Mouse (Mus musculus): ENCODE data around the gene Apex2. TPM values are rescaled to one million over a fixed set of nuclear protein-coding genes. Genes with fewer than 3 reads are reported as not detected.

Apex2 gene
- 19.0 and 22.5 TPM in 2 replicates for polyA plus RNA-seq (2015; fragmentation: Nextera tagmentation; extraction: Ambion mirVana)

DNA sequence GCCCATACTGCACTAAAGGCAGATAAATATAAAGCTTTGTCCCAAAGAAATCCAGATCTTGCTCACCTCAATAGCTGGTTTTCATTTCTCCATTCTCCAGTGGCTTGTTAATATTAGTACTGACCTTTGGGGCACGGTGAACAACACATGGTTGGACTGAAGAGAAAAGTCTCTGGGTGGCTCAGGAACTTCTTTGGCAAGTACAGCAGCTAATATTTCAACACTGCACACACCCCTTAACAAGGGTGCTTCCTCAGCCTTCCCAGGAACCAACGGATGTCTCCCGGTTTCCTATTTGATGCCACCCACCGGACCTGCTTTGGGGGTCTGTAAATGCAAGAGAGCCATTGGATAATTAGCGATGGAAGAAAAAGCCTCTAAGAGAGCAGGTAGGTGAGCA, at the start of gene Apex2:
Gene Apex2, minus strand, starts transcription at position 173 of the 400 bp plus-strand sequence.
- Histone ChIP-seq H3K9me3 (no peaks in the 10 kb centered on the region), H3K9ac (no peak within 1 kb of the TSS), H3K4me2 (peak within 1 kb of the TSS; percentile 56), H3K36me3 (replicated peaks) (no peaks in the 10 kb centered on the region), H3K4me1 (peaks cover 3% of the 10 kb centered on the region), H3K27me3 (replicated peaks) (no peaks in the 10 kb centered on the region), H3K4me3 (peak within 1 kb of the TSS; percentile 56; the same call in 1 of the 2 replicates), H3K27ac (no peak within 1 kb of the TSS)
- ATAC-seq (replicated peaks) = no peak
- 79% methylated on average over 5 of the region's 5 CpGs for WGBS

- no peak overlapping the region for H3K9ac ChIP-seq
- no peak for ATAC-seq (replicated peaks)
- H3K9me3 ChIP-seq = no peaks in the 10 kb centered on the region
- H3K27ac ChIP-seq = no peak overlapping the region
- H3K4me1 ChIP-seq = no peaks in the 10 kb centered on the region
- no peak overlapping the region for H3K4me3 ChIP-seq
- no peak overlapping the region for H3K4me2 ChIP-seq
- no peaks in the 10 kb centered on the region for H3K27me3 ChIP-seq (replicated peaks)
- 77% methylated on average over 1 of the region's 1 CpGs for WGBS
- H3K36me3 ChIP-seq (replicated peaks) = no peaks in the 10 kb centered on the region
These were observed 46.8 kb upstream of the Apex2 start for GRCm38 (mm10) chrX:150636421-150636820.

- Histone ChIP-seq H3K27ac (no peak overlapping the region), H3K4me2 (no peak overlapping the region), H3K27me3 (replicated peaks) (no peaks in the 10 kb centered on the region), H3K9me3 (no peaks in the 10 kb centered on the region), H3K4me1 (no peaks in the 10 kb centered on the region), H3K9ac (no peak overlapping the region), H3K36me3 (replicated peaks) (no peaks in the 10 kb centered on the region), H3K4me3 (no peak overlapping the region)
- no peak for ATAC-seq (replicated peaks)
- WGBS = 76% methylated on average over 2 of the region's 2 CpGs
These were observed 9.2 kb upstream of the Apex2 start for GRCm38 (mm10) chrX:150598882-150599281.

DNA sequence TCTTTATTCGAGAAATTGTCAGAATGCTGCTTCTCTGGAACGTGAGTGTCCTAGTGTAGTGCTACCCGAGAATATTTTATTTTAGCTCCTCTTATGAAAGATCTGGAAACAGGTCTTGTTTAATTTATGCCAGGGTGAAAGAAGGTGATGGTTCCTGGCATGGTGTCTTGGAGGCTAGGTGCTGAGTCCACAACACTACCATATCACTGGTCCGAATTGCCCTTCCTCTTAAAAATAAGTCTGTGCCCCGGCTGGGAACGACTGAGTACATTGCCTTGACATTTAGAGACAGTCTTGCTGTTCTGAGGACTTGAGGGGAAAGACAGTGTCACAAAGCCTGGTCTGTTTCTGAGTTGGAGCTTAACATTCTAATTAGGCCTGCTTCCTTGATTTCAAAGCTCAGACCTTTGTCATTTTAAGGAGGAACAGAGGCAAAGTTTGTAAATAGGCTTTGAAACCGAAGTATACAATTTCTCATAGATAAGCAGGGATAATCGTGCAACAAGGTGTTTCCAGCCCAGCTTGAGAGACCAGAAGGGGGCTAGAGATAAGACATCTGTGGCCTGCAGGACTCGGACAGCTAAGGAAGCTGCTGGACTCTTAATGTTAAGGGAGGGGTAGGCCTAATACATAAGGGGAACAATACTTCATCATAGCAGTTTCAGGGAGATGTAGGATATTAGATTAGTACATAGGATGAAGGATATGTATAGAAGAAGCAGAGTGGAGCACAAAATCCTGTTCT, 5.5 kb upstream of the Apex2 start:
- Histone ChIP-seq H3K4me1 (no peaks in the 10 kb centered on the region), H3K4me3 (no peak overlapping the region), H3K9ac (no peak overlapping the region), H3K27ac (no peak overlapping the region), H3K4me2 (no peak overlapping the region), H3K27me3 (replicated peaks) (no peaks in the 10 kb centered on the region), H3K9me3 (no peaks in the 10 kb centered on the region), H3K36me3 (replicated peaks) (no peaks in the 10 kb centered on the region)
- ATAC-seq (replicated peaks) = no peak
- WGBS = 82% methylated on average over 9 of the region's 9 CpGs

DNA sequence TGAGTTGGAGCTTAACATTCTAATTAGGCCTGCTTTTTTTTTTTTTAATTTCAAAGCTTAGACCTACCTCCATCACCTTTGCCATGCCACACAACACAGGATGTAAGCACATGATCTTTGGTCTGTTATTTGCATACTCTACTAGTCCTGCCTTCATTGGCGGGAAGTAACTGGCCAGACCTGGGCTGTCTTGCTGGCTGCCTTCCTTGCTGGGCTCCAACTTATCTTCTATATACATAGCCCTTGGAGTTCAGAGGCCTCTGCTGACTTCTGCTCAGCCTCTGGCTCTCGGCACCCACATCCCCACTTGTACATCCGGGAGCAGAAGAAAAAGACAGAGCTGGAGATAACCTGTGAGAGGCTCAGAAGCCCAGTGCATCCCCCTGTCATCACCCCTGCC, 4.5 kb upstream of the Apex2 start:
- H3K4me1 ChIP-seq = no peaks in the 10 kb centered on the region
- no peak overlapping the region for H3K4me2 ChIP-seq
- H3K36me3 ChIP-seq (replicated peaks) = no peaks in the 10 kb centered on the region
- no peak for ATAC-seq (replicated peaks)
- no peak overlapping the region for H3K27ac ChIP-seq
- no peaks in the 10 kb centered on the region for H3K27me3 ChIP-seq (replicated peaks)
- H3K4me3 ChIP-seq = no peak overlapping the region
- WGBS = 80% methylated on average over 3 of the region's 3 CpGs
- no peaks in the 10 kb centered on the region for H3K9me3 ChIP-seq
- H3K9ac ChIP-seq = no peak overlapping the region

DNA sequence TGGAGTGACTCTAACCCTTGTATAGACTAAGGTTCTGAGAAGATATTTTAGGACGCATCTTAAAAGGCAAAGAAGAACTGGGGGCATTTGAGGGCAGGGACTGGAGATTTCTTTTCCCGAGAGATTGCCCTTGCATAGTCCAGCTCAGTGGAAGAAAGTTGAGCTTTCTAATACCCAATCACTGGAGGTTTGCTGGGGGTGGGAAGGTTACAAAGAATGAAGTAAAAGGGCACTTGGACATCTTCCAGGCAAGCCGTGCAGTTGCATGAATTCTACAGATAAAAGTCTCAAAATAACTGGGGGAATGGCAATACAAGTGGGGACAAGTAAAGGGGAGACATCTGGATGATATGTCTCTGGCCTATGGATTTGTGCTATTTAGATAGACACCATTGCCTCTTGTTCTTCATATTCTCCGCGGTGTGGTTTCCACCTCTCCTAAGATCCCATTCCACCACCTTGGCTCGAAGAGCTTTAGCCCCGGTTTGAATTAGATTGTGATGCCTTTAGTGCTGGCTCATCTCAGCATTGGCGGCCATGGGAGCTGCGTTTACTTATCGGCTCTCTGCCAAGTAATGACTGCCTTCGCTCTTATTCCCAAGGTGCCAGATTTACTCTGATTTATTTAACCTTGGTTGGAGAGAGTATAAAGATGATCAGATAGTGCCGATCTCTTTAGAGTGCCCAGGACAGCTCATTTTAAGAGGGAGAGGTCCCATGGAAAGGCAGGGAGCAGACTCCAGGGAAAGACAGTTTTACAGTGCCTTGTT, 3.8 kb upstream of the Apex2 start:
- no peaks in the 10 kb centered on the region for H3K36me3 ChIP-seq (replicated peaks)
- 88% methylated on average over 12 of the region's 12 CpGs for WGBS
- H3K27ac ChIP-seq = no peak overlapping the region
- H3K4me3 ChIP-seq = no peak overlapping the region
- no peak overlapping the region for H3K9ac ChIP-seq
- no peak overlapping the region for H3K4me2 ChIP-seq
- no peaks in the 10 kb centered on the region for H3K9me3 ChIP-seq
- H3K27me3 ChIP-seq (replicated peaks) = no peaks in the 10 kb centered on the region
- no peak for ATAC-seq (replicated peaks)
- no peaks in the 10 kb centered on the region for H3K4me1 ChIP-seq

DNA sequence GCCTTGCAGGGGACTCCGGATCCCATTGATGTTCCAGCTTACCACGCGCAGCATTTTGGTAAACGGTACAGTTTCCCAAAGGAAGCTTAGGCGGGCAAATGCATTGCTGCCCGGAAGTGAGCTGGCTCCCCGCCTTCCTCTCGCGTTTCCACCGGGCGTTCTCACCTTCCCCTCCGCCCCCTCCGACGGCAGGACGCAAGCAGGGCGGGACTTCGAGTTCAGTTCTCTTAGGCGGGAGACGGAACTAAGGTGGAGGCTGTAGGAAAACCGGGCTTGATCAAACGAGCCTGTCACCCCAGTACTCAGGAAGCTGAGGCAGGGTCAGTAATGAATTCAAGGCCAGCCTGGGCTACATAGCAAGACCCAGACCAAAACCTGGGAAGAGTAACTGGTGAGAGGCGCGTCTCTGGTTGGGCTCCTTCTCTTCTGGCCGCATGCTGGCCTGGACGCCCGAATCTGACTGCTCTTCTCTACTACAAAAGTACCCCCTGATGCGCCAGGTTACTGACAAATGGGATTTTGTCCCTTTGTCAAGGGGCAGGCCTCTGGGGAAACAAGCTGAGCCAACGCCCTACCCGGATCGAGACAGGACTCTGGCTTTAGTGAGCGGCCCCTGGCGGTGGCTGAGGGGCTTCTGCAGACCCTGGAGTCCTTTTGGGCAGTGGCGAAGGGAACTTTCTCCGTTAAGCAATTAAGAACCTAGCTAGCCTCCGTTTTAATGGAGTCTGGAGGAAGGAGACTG, 1.5 kb downstream of the Apex2 start, which contains the start of gene Pfkfb1:
Gene Pfkfb1, plus strand, starts transcription at position 207 of the 742 bp plus-strand sequence.
- ATAC-seq (replicated peaks) = peak; percentile 96
- Histone ChIP-seq H3K4me1 (peaks cover 3% of the 10 kb centered on the region), H3K9ac (peak within 1 kb of the TSS; percentile 55), H3K9me3 (no peaks in the 10 kb centered on the region), H3K27me3 (replicated peaks) (no peaks in the 10 kb centered on the region), H3K27ac (peak within 1 kb of the TSS; percentile 80), H3K36me3 (replicated peaks) (no peaks in the 10 kb centered on the region), H3K4me2 (peak within 1 kb of the TSS; percentile 56), H3K4me3 (peak within 1 kb of the TSS; percentile 56)
- 21% methylated on average over 35 of the region's 35 CpGs for WGBS

DNA sequence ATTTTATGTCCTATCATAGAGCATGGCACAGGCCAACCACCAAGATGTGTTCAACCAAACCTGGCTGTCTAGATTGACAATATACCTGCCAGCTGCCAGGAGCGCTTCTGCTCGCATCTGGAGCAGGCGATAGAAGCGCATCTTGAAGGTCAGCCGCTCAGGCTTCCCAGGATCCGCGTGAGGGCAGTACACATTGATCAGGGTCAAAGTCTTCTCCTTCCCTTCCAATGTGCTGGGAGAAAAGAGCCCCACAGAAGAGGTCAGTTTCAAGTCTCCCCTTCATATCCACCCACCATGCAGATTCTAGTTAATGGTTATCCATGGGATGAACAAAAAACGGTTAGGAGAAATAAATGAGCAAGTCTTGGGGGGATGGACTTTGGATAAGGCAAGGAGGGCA, 4.6 kb downstream of the Apex2 start:
- H3K27ac ChIP-seq = no peak overlapping the region
- WGBS = 95% methylated on average over 8 of the region's 8 CpGs
- H3K9ac ChIP-seq = no peak overlapping the region
- ATAC-seq (replicated peaks) = no peak
- H3K36me3 ChIP-seq (replicated peaks) = no peaks in the 10 kb centered on the region
- H3K4me1 ChIP-seq = peaks cover 3% of the 10 kb centered on the region
- no peak overlapping the region for H3K4me2 ChIP-seq
- no peak overlapping the region for H3K4me3 ChIP-seq
- no peaks in the 10 kb centered on the region for H3K27me3 ChIP-seq (replicated peaks)
- H3K9me3 ChIP-seq = no peaks in the 10 kb centered on the region

GRCm38 (mm10) chrX:150581921-150582320, 7.7 kb downstream of the Apex2 start:
- Histone ChIP-seq H3K27me3 (replicated peaks) (no peaks in the 10 kb centered on the region), H3K9ac (no peak overlapping the region), H3K36me3 (replicated peaks) (no peaks in the 10 kb centered on the region), H3K4me1 (peaks cover 2% of the 10 kb centered on the region), H3K27ac (no peak overlapping the region), H3K9me3 (no peaks in the 10 kb centered on the region), H3K4me2 (no peak overlapping the region), H3K4me3 (no peak overlapping the region)
- ATAC-seq (replicated peaks) = no peak

DNA sequence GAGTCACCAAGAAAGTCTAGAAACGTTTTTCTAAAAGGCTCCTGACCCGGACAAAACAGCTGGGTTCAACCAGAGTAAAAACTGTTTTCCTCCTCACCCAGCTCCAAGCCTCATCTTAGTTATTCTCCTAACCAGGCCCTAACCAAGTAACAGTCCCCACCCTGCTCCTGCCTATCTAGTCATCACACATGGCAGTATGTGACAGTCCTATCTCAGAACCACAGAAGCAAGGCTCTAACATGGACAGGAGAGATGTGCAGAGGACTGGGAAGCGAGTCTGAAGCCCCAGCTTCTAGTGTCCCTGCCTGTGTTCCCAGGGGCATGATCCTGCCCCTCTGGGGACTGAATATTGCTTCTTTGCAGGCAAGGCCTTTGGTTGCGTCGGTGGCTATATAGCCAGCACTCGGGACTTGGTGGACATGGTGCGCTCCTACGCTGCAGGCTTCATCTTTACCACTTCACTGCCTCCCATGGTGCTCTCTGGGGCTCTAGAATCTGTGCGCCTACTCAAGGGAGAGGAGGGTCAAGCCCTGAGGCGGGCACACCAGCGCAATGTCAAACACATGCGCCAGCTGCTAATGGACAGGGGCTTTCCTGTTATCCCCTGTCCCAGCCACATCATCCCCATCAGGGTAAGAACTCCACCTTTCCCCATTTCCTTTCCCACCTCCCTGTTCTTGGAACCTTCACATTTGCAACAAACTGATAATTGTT, 24.9 kb downstream of the Apex2 start:
- no peak overlapping the region for H3K4me3 ChIP-seq
- H3K4me2 ChIP-seq = no peak overlapping the region
- no peaks in the 10 kb centered on the region for H3K36me3 ChIP-seq (replicated peaks)
- no peak overlapping the region for H3K27ac ChIP-seq
- H3K27me3 ChIP-seq (replicated peaks) = no peaks in the 10 kb centered on the region
- H3K9me3 ChIP-seq = no peaks in the 10 kb centered on the region
- WGBS = 88% methylated on average over 12 of the region's 12 CpGs
- no peaks in the 10 kb centered on the region for H3K4me1 ChIP-seq
- ATAC-seq (replicated peaks) = no peak
- H3K9ac ChIP-seq = no peak overlapping the region

DNA sequence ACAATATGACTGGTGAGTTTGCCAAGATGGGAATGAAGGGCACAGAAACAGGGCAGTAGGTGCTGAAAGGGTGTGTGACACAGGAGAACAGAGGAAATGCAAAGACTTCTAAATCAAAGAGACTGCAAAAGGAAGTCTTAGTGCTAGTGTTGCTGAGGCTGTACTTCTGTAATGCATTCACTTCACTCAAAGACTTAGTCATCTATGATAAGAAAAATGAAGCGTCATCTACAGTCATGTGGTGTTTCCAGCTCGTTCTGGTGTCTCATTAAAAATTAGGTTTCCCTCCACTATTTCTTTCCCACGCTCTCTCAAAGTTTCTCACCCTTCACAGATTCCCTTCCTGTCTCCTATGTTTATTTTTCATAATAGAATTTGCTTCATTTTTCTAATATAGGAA, 35.6 kb downstream of the Apex2 start:
- Histone ChIP-seq H3K4me3 (no peak overlapping the region), H3K27ac (no peak overlapping the region), H3K36me3 (replicated peaks) (no peaks in the 10 kb centered on the region), H3K9ac (no peak overlapping the region), H3K9me3 (no peaks in the 10 kb centered on the region), H3K27me3 (replicated peaks) (no peaks in the 10 kb centered on the region), H3K4me1 (no peaks in the 10 kb centered on the region), H3K4me2 (no peak overlapping the region)
- 81% methylated on average over 3 of the region's 3 CpGs for WGBS
- no peak for ATAC-seq (replicated peaks)

DNA sequence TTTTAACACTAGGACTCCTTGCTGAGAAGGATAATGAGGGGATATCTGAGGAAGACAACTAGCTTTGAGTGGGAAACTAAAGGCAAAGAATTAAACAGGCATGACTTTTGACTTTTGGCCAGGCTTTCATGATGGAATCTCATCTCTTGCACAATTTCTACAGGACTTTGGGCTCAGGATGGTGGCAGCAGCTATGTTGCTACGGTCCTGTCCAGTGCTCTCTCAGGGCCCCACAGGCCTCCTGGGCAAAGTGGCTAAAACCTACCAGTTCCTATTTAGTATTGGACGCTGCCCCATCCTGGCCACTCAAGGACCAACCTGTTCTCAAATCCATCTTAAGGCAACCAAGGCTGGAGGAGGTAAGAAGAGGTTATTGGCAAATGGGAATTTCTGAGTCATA, 37.7 kb downstream of the Apex2 start:
- no peaks in the 10 kb centered on the region for H3K27me3 ChIP-seq (replicated peaks)
- H3K4me1 ChIP-seq = no peaks in the 10 kb centered on the region
- no peak overlapping the region for H3K4me3 ChIP-seq
- H3K27ac ChIP-seq = no peak overlapping the region
- 93% methylated on average over 2 of the region's 2 CpGs for WGBS
- no peak overlapping the region for H3K9ac ChIP-seq
- ATAC-seq (replicated peaks) = no peak
- no peaks in the 10 kb centered on the region for H3K9me3 ChIP-seq
- H3K36me3 ChIP-seq (replicated peaks) = no peaks in the 10 kb centered on the region
- H3K4me2 ChIP-seq = no peak overlapping the region

Data from midbrain, embryonic 15.5 days (tissue).